Mouse (Mus musculus): ENCODE measurements around the gene Eya4.

Eya4 gene

GRCm38 (mm10) chr10:23230863-23231262 is 119.7 kb downstream of the Eya4 start:
- DNase-seq = no peak

DNA sequence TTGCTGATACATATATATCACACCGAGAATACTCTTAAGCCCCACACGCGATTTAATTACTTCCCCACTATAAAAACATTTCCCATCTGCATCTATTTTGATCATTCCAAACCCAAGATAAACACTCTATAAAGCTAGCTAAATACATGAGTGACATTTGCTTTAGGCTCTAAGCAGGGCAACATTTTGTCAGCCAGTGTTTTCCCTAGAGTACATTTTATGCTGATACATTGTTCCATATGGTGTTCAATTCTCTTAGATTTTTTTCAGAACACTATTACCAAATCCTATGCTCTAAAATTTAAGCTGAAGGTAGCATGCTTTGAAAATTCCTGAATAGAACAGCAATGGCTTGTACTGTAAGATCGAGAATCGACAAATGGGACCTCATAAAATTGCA is 127.2 kb downstream of the Eya4 start:
- DNase-seq = no peak

- DNase-seq = no peak
Measured at GRCm38 (mm10) chr10:23220432-23220831, 130.2 kb downstream of the Eya4 start.

DNA sequence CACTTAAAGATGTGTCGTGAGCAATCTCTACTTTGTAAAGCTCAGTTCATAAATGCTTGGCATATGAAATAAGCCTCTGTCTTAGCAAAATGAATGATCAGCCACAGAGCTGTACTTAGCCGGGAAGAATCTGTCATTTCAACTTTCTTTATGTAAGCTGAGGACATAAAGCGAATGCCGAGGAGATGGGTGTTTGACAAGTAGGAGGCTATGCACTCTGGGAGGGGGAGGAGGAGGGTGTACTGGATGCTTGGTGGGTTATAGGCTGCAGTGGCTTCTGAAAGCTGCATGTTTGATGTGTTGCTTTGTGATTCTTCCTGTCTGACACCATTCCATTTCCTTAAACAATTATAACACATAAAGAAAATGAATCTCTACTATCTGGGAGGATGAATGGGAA is 133.8 kb downstream of the Eya4 start:
- no peak for DNase-seq

DNA sequence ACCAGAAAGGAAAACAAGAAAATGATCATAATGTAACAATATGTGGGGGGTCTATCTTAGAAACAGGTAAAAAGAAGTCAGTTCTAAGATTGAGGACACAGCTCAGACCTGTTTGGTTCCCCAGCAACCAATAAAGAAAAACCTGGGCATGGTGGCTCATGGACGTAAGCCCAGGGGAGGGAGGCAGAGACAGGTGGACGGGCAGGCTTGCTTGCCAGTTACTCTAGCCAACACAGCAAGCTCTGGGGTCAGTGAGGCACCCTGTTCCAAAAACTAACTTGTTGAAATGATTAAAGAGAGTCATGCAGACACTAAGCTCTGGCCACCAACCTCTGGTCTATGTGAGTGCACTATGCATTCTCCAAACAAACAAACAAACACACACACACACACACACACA is 139.2 kb downstream of the Eya4 start:
- no peak for DNase-seq

DNA sequence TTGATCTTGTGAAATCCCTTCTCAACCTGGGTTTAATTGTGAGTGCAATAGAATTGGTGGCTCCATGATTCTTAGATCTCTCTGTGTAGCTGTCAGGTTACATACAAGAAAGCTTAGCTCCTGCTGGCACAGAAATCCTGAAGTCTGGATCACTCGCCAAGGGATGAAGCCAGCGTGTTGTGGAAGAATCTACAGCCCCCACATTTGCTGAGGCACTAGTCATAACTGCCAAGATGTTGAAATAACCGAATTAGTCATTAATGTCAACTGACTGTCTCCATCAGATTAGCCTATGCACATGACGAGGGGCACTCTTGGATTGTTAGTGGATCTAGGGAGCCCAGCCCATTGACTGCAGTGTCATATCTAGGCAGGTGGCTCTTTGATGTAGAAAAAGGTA is 146.7 kb downstream of the Eya4 start:
- DNase-seq = no peak

DNA sequence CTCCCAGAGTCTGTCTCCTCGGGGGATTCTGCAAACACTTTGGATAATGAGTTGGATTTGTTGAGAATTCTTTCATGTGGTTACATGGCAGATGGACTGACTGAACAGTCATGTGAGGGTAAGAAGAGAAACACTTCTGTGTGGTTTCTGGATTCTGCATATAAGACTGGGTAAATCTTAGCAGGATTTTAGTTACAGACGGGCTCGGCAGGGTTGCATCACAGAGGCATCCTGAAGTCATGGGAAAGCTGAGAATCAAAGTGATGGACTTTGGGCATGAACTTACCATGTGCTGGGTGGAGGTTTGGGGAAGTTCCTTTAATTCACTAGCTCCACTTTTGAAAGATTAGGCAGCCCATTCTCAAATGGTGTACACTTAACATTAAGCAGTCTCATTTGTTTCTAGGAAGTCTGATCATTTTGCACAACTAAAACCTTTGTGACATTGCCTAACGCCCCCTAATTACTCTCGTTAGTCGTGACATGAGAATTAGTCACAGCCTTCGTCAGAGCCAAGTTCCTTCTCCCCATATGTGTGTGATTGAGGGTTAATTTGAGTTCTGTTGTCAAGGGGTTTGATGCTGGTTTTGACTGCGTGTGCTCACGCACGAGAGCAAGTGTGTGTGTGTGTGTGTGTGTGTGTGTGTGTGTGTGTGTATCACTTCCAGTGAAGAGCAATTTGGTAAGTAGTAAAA is 147.3 kb downstream of the Eya4 start:
- no peak for DNase-seq

- no peak for DNase-seq
Measured at GRCm38 (mm10) chr10:23202591-23202990, 148.0 kb downstream of the Eya4 start.

DNA sequence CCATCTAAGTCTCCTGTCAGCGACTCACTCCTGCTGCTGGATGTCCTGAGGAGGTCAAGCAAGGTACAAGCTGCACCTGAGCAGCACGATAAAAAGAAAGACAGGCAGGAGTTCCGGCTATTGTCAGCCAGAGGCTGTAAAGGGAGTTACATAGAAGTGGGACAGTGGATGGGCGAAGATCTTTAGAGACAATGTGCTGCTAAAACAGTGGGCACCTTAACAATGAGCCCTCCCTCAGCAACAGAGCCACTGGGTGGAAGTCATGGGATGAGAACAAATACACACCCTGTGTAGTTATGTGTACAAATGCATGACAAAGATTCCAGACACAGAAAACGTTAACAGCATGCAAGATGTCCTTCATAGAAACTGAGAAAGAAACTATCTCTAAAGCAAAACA is 152.3 kb downstream of the Eya4 start:
- no peak for DNase-seq

DNA sequence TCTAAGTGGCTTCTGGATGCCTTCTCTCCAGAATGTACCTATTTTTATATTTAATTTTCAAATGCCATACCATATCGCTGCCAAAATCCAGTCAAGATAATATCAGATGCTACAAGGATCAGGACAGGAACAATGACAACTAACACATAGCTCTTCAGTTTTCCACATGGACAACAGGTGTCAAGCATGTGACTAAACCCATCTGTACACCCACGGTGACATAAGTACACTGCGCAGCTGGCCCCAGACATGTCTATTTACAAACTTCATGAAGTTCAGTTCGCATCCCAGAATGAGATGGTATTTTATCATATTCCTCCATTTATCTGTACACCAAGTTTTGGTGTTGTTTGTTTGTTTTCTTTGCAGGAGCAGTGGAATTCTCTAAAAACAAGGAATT is 154.2 kb downstream of the Eya4 start:
- no peak for DNase-seq

GRCm38 (mm10) chr10:23195337-23195736 is 155.2 kb downstream of the Eya4 start:
- DNase-seq = no peak

DNA sequence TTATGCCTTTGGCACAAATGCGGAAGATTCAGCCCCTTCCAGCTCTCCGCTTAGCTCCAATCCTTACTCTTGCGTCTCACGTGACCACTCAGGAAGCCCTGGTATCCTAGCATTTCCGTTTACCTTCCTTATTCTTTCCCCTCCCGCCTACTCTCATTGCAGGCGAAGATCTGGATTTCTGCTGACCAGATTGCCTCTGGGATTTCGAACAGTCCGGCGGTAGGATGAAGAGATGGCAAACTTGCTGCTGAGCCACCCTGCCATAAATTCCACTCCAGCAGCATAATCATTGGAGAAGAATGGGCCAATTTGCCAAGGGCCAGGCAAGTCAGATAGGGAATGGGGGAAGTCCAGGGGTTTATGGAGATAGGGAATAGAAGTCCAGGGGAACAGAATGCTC is 160.8 kb downstream of the Eya4 start:
- DNase-seq = no peak

DNA sequence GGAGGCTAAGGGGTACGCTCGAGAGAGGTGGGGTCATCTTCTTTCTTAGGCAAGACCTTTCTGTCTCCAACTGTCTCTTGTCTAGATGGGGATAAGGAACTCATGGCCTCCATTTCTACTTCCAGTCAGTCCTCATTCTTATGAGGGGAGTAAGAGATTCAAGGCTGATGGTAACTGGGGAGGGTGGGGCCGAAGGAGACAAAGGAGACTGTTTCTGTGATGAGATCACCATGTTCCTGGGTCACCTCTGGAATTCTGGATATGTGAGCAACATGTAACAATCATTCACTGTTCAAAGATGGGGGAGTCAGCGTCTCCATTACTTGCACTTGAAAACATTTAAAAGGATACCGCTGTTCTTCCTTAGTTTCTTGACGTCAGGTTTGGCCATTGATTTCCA is 165.2 kb downstream of the Eya4 start:
- DNase-seq = no peak

GRCm38 (mm10) chr10:23181572-23182493 is 168.8 kb downstream of the Eya4 start:
- no peak for DNase-seq

DNA sequence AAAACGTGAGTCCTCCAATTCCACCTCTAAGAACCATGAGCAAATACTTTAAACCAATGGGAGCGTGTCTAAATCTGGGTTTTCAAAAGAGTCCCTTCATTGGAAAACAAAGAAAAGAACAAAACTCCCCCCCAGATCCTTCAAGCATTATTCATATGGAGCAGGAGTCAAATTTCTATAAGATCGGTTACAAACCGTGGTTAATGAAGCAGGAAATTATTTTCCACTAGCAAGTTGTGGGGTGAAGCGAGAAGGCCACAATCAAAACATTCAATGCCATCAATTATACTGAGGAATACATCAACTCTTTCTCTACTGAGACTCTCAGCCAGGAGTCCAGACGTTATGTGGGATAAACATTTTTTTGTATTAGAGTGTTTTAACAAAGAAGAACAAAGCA is 171.3 kb downstream of the Eya4 start:
- DNase-seq = no peak

DNA sequence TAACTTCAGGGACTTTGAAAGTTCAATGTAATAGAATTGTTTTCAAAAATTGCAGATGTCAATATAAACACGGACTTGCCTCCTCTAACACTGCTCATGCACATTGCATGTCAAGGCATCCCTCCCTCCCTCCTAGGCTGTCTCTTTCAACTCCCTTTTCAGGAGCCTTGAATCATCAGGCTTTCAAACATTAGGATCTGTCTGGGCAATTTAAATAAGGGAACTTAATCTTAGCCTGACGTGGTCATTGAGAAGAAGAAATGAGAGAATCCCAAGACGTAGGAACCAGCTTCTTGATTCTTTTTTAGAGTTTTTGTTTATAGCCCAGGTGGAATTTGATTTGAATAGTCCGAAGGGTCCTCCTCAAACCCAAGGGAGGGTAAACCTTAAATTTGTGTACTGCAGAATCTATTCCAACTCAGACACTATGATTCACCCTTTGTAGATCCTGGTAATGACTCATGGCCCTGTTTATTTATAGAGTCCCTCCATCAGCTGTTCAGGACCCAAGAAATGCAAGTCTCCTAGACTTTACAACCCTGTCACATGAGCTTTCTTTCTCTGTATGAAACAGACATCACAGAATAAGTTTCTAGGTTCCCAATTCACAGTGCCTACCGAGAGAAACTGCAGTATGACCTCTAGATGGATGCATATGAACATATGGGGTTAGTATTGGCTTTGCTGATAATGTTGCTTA is 173.1 kb downstream of the Eya4 start:
- DNase-seq = no peak

DNA sequence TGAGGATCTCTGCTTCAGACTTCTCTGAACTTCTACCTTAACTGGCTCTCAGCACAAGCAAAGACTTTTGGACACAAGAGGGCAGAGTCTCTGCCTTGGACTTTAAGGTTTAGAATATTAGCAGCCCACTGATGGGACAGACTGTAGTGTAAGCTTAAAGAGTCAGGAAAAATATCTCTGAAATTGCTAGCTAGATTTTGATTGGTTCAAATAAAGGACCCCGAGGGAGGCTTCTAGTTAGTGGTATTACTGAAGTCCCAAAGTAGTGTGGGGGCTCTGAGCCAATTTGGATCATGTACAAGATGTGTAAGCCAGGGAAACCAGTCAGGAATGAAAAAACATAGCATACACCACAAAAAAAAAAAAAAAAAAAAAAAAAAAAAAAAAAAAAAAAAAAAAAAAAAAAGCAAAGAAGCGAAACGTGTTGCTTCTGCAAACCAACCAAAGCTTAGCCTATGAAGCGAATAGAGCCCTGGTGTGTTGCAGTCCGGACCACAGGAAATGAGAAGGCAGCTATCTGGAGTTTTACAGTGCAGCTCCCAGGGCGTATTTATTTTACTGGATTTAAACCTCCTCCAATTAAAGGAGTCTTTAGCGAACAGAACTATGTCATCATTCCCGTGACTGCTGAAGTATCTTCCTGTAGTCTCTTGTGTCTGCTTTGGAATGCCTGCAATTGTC is 173.8 kb downstream of the Eya4 start:
- no peak for DNase-seq

DNA sequence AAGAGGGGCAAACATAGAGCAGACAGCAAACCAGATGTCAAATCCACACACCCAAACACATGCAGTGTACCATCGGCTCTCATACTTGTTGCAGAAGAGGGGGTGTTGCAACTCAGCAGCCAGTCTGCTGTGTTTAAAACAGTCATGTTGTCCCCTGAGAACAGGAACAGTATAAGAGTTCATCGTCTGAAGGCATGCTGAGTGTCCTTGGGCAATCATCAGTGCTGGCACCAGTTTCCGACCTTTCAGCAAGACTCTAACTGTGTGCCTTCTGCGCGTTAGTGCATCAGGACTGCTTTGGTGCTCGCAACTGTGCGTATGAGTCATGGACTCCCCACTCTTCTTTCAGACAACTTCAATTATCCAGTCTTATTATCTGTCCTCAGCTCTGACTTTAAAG is 179.0 kb downstream of the Eya4 start:
- no peak for DNase-seq

- no peak for DNase-seq
Measured at GRCm38 (mm10) chr10:23165089-23165642, 185.4 kb downstream of the Eya4 start.

DNA sequence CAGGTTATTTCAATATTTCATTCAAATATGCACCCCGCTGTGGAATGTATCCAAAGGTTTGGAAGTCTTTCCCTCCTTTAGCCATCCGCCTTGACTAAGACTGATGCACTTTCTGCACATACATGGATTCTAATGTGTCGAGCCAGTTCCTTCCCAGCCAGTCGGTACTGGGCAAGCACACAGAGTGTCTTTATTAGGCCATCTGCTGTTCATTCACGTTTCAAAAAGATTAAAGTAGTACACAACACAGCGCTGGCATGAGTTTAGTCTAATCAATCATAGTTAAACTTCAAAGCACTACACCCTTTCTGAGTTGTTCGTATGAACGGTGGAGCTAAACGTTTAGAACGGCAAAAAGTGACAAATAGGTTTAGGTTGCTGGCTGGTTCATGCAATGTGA is 190.7 kb downstream of the Eya4 start:
- no peak for DNase-seq

GRCm38 (mm10) chr10:23159138-23159537 is 191.4 kb downstream of the Eya4 start:
- DNase-seq = no peak

DNA sequence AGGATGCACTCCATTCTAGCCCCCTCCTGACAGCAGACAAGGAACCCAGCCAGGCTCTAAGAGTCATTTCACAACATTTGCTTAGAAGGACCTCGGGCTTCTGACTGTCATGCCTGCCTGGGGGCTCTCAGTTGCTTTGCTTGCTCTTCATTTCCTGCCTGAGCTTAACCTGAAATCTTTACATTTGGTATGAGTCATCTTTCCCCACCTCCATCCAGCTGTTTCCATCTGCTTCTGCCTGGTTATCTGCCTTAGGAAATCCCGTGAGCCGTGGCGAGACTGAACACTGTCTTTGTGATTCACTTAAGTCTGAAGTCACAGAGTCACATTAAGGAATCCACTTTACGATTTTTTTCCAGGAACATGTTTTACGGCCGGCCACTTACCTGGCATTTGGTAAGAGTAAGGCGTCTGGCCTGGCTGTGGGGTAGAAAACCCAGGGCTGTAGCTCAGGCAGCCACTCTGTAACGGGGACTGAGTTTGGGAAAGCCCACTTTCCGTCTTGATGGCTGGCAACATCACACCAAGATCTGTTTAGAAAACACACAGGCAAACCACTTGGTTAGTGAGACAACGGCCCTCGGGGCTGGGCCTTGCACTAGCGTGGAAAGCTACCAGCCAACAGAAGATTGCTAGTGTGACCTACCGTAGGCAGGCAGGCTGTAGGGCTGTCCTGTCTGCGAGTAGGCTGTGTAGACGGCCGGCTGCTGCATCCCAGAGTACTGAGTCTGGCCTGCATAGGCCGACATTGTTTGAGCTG is 193.5 kb downstream of the Eya4 start:
- DNase-seq = no peak
